Mouse (Mus musculus) spleen, postnatal 4 days (tissue): ENCODE results near the gene Tha1.

Experiments used
- DNase-seq, 2 experiments: peaks; one replicate each; pipeline ENCODE4 v3.0.0; 2022; ENCODE audit warnings: low spot score in 2 of 2

Gene Tha1

DNA sequence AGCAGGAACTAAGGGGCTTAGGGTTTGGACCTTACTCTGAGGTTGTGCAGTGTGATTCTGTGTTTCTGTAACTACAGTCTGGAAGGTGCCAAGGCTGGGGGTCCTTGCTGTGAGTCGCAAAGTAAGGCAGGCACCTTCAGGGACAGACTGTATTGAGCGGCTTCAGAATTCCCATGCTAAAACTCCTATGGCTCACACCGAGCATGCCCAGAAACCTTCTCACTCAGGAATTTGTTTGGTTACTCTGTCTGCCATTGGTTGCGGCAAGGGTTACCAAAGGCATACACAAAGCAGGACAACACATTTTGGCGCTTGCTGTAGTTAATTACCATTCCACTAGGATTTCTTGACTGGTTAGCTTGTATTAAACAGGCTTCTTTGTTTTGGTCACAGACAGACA, 47.1 kb downstream of the Tha1 start:
- DNase-seq: no peak

DNA sequence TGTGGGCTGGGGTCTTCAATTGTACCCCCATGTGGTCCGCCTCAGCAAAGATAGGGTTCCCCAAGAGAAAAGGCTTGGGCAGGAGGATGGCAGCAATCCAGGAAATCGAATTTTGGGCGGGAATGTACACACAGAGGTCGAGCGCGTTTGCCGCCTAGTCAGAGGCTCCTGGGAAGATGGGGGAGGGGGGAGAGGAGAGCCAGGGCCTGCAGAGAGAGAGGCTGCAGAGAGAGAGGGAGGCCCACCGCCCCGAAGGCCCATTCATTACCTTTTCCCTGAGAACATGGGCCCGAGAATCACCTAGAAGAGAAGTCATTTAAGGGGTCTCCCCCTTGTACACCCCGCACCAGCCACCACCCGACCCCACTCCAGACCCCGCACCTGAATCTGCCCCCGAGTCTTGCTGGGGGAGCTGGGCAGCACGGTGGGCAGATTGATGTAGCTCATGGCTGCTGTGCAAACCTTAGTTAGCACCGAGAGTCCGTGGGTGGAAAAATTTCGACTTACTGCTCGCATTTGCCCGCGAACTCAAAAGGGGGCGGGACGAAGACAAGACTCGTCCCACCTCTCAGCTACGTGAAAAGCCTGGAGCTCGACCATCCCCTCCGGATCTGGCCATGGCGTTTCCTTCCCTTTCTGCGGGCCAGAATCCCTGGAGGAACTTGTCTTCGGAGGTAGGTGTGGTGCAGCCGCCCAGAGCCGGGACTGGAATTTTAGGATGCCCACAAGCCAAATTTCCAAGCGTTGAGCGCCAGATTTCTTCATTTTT, 47.8 kb downstream of the Tha1 start, which contains the start of the genes Afmid and Tk1:
TSS of gene Afmid (plus strand) at position 592 of the 769 bp plus-strand sequence.
TSS of gene Tk1 (minus strand) at position 760 of the 769 bp plus-strand sequence.
- peak; percentile 82 to 88 for DNase-seq

GRCm38 (mm10) chr11:117824060-117824969, 49.0 kb downstream of the Tha1 start:
- peak; percentile 84 to 94 for DNase-seq

GRCm38 (mm10) chr11:117823411-117823810, 49.9 kb downstream of the Tha1 start:
- DNase-seq: no peak

DNA sequence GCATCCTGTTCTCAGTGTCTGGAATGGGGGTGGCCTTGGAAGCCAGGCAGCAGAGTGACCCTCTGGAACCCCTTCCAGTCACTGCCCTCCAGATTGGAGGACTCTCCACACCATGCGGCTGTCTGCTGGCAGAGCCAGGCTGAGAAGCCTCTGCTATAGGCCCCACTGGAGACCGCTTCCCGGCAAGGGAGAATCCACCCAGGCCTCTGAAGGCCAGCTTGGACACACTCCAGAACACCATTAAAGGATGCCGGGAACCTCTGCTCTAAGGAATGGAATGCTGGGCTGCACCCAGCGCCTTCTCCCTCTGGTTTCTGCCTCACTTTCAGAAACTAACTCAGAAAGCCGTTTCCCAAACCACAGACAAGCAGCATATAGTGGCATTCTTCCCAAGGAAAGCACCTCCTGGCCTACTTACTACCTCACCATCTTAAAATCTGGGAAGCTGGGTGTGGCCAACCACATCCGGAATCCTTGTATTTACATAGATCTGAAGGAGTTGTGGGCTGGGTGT, 50.5 kb downstream of the Tha1 start:
- no peak for DNase-seq

- no peak for DNase-seq
Observed at GRCm38 (mm10) chr11:117821868-117822267, 51.4 kb downstream of the Tha1 start.

DNA sequence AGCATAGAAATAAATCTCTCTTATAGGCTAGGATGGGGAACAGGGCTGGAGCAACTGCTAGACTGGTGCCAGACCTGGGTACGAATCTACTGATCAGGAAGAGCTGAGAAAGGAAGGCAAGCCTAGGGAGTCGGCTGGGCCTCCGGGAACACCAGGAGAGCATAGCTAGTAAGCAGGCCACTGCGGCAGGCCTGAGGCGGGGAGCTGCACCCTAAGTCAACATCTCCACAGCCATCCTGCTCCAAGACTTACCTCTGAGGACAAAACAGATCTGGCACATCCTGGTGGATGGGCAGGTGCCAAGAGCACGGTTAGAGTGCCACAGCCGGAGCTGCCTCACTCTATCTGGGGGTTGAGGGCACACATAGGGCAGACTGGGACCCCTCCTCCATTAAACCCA, 53.1 kb downstream of the Tha1 start:
- DNase-seq: no peak

DNA sequence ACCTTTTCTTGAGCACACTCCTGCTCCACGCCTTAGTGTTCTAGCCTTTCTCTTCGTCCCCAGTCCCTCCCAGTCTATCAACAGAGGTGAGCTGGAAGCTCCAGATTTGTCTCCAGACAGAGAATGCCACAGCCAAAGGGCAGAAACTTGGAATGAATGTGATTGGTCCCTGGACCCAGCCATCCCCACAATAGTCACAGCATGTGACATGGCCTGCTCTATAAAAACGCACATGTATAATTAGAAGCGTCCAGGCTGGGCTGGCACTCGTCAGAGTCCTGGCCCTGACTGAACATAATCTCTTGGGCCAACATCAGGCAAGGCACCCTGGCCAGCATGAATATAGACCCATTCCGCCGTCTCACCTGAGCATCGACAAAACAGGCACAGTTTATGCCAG, 54.2 kb downstream of the Tha1 start:
- DNase-seq: no peak
